Mouse (Mus musculus) MEL (cell line): Measurements from ENCODE around the gene Trpm4. TPM values are rescaled to one million over a fixed set of nuclear protein-coding genes. Genes with fewer than 3 reads are reported as not detected.

Experiments
- DNase-seq: peaks from one replicate; pipeline ENCODE4 v3.0.0; 2011; ENCODE audit warnings: low read depth, low spot score
- H3K27ac ChIP-seq: 2 replicates; pipeline ENCODE4 v1.5.1; 2012; ENCODE audit warnings: low read depth, mild to moderate bottlenecking, control low read depth, low read length, moderate library complexity; ENCODE audit not compliant: control insufficient read depth
- H3K27me3 ChIP-seq, 2 experiments: fragments of 150-350 bp in 1 of 2; sonication (generic) in 1 of 2; 2 replicates each; pipeline ENCODE4 v1.6.1; 2012; ENCODE audit warnings: low read length in 2 of 2, mild to moderate bottlenecking in 2 of 2, improper control_type of control experiment in 1 of 2, moderate library complexity in 1 of 2; ENCODE audit not compliant: insufficient read depth in 2 of 2, control insufficient read depth in 1 of 2
- H3K36me3 ChIP-seq, 2 experiments: 2 replicates each; pipeline ENCODE4 v1.6.1; 2012 to 2014; ENCODE audit warnings: low read length in 2 of 2, improper control_type of control experiment in 1 of 2, inconsistent platforms in 1 of 2, mild to moderate bottlenecking in 1 of 2; ENCODE audit not compliant: insufficient read depth in 2 of 2, control insufficient read depth in 1 of 2
- H3K4me1 ChIP-seq, 2 experiments: fragments of 150-350 bp in 1 of 2; sonication (generic) in 1 of 2; 2 replicates each; pipeline ENCODE4 v1.6.1; 2012; ENCODE audit warnings: low read length in 2 of 2, improper control_type of control experiment in 1 of 2, mild to moderate bottlenecking in 1 of 2; ENCODE audit not compliant: insufficient read depth in 2 of 2, control insufficient read depth in 1 of 2
- H3K4me3 ChIP-seq, 2 experiments: fragments of 150-350 bp in 1 of 2; sonication (generic) in 1 of 2; 2 replicates each; pipeline ENCODE4 v1.5.1; 2012; ENCODE audit warnings: low read depth in 2 of 2, low read length in 2 of 2, mild to moderate bottlenecking in 2 of 2, moderate library complexity in 2 of 2, control low read depth in 1 of 2, improper control_type of control experiment in 1 of 2; ENCODE audit not compliant: control insufficient read depth in 1 of 2, insufficient read depth in 1 of 2
- H3K79me2 ChIP-seq: 2 replicates; pipeline ENCODE4 v1.6.1; 2012; ENCODE audit warnings: mild to moderate bottlenecking, low read length, moderate library complexity; ENCODE audit not compliant: control insufficient read depth, poor library complexity, insufficient read depth
- H3K9ac ChIP-seq: 2 replicates; pipeline ENCODE4 v1.6.1; 2012; ENCODE audit warnings: low read depth, mild to moderate bottlenecking, control low read depth, low read length, moderate library complexity; ENCODE audit not compliant: control insufficient read depth, poor library complexity, severe bottlenecking
- H3K9me3 ChIP-seq: fragments of 150-350 bp; sonication (generic); replicated peaks from 2 replicates; pipeline ENCODE4 v1.6.1; 2012; ENCODE audit warnings: mild to moderate bottlenecking, low read length, improper control_type of control experiment, moderate library complexity; ENCODE audit not compliant: insufficient read depth
- BHLHE40 ChIP-seq: IDR thresholded peaks from 2 replicates; pipeline ENCODE4 v1.6.1; 2012; ENCODE audit warnings: low read depth, mild to moderate bottlenecking, inconsistent platforms, low read length, improper control_type of control experiment, borderline replicate concordance
- CHD1 ChIP-seq: IDR thresholded peaks from 2 replicates; pipeline ENCODE4 v1.6.1; 2012; ENCODE audit warnings: low read depth, mild to moderate bottlenecking, inconsistent platforms, low read length, improper control_type of control experiment
- CHD2 ChIP-seq: IDR thresholded peaks from 2 replicates; pipeline ENCODE4 v1.6.1; 2011; ENCODE audit warnings: low read length, improper control_type of control experiment
- CTCF ChIP-seq, 3 experiments: IDR thresholded peaks in 2 of 3; conservative IDR thresholded peaks in 1 of 3; 2 replicates each; pipeline ENCODE4 v1.5.1; 2011 to 2012; ENCODE audit warnings: low read length in 3 of 3, low read depth in 2 of 3, mild to moderate bottlenecking in 2 of 3, improper control_type of control experiment in 1 of 3, inconsistent platforms in 1 of 3, mixed read lengths in 1 of 3, moderate library complexity in 1 of 3; ENCODE audit not compliant: control insufficient read depth in 1 of 3, insufficient read depth in 1 of 3, poor library complexity in 1 of 3, severe bottlenecking in 1 of 3
- ELF1 ChIP-seq: IDR thresholded peaks from 2 replicates; pipeline ENCODE4 v1.6.1; 2014; ENCODE audit warnings: low read depth, mild to moderate bottlenecking, inconsistent platforms, low read length, improper control_type of control experiment, moderate library complexity
- EP300 ChIP-seq, 2 experiments: IDR thresholded peaks; 2 replicates each; pipeline ENCODE4 v1.6.1; 2011; ENCODE audit warnings: improper control_type of control experiment in 2 of 2, low read length in 2 of 2, low read depth in 1 of 2, mild to moderate bottlenecking in 1 of 2
- ETS1 ChIP-seq: IDR thresholded peaks from 2 replicates; pipeline ENCODE4 v1.6.1; 2012; ENCODE audit warnings: low read depth, mild to moderate bottlenecking, inconsistent platforms, low read length, improper control_type of control experiment, moderate library complexity
- GABPA ChIP-seq: IDR thresholded peaks from 2 replicates; pipeline ENCODE4 v1.6.1; 2012; ENCODE audit warnings: low read depth, mild to moderate bottlenecking, inconsistent platforms, low read length, improper control_type of control experiment, moderate library complexity
- GATA1 ChIP-seq: IDR thresholded peaks from 2 replicates; pipeline ENCODE4 v1.6.1; 2011; ENCODE audit warnings: low read depth, low read length, improper control_type of control experiment
- HCFC1 ChIP-seq: IDR thresholded peaks from 2 replicates; pipeline ENCODE4 v1.6.1; 2012; ENCODE audit warnings: low read depth, mild to moderate bottlenecking, inconsistent platforms, low read length, improper control_type of control experiment, moderate library complexity
- MAFK ChIP-seq: IDR thresholded peaks from 2 replicates; pipeline ENCODE4 v1.6.1; 2011; ENCODE audit warnings: low read depth, mild to moderate bottlenecking, low read length, improper control_type of control experiment, borderline replicate concordance
- MAX ChIP-seq: IDR thresholded peaks from 2 replicates; pipeline ENCODE4 v1.6.1; 2011; ENCODE audit warnings: low read length, improper control_type of control experiment
- MAZ ChIP-seq: IDR thresholded peaks from 2 replicates; pipeline ENCODE4 v1.6.1; 2012; ENCODE audit warnings: low read depth, mild to moderate bottlenecking, inconsistent platforms, low read length, improper control_type of control experiment
- MXI1 ChIP-seq: IDR thresholded peaks from 2 replicates; pipeline ENCODE4 v1.6.1; 2011; ENCODE audit warnings: mild to moderate bottlenecking, low read depth, low read length, improper control_type of control experiment
- MYC ChIP-seq: IDR thresholded peaks from 2 replicates; pipeline ENCODE4 v1.6.1; 2011; ENCODE audit warnings: low read depth, mild to moderate bottlenecking, low read length, improper control_type of control experiment, moderate library complexity
- NELFE ChIP-seq: IDR thresholded peaks from 2 replicates; pipeline ENCODE4 v1.6.1; 2011; ENCODE audit warnings: low read depth, low read length, improper control_type of control experiment
- NRF1 ChIP-seq: IDR thresholded peaks from 2 replicates; pipeline ENCODE4 v1.6.1; 2014; ENCODE audit warnings: low read depth, mild to moderate bottlenecking, inconsistent platforms, low read length, improper control_type of control experiment, moderate library complexity; ENCODE audit not compliant: poor library complexity, insufficient read depth, severe bottlenecking
- POLR2A ChIP-seq, 2 experiments: IDR thresholded peaks; 2 replicates each; pipeline ENCODE4 v1.6.1; 2011 to 2012; ENCODE audit warnings: low read length in 2 of 2, mild to moderate bottlenecking in 2 of 2, control low read depth in 1 of 2, improper control_type of control experiment in 1 of 2, low read depth in 1 of 2, moderate library complexity in 1 of 2; ENCODE audit not compliant: control insufficient read depth in 1 of 2, insufficient read depth in 1 of 2, poor library complexity in 1 of 2
- POLR2AphosphoS2 ChIP-seq: IDR thresholded peaks from 2 replicates; pipeline ENCODE4 v1.6.1; 2011; ENCODE audit warnings: low read length, improper control_type of control experiment
- POLR2AphosphoS5 ChIP-seq: IDR thresholded peaks from 2 replicates; pipeline ENCODE4 v1.6.1; 2012; ENCODE audit warnings: low read depth, borderline replicate concordance, mild to moderate bottlenecking, inconsistent platforms, low read length, moderate library complexity, mixed read lengths
- RAD21 ChIP-seq: IDR thresholded peaks from 2 replicates; pipeline ENCODE4 v1.6.1; 2011; ENCODE audit warnings: mild to moderate bottlenecking, low read depth, low read length, improper control_type of control experiment
- RCOR1 ChIP-seq: IDR thresholded peaks from 2 replicates; pipeline ENCODE4 v1.6.1; 2012; ENCODE audit warnings: low read depth, mild to moderate bottlenecking, inconsistent platforms, low read length, improper control_type of control experiment
- SIN3A ChIP-seq: IDR thresholded peaks from 2 replicates; pipeline ENCODE4 v1.6.1; 2012; ENCODE audit warnings: low read length, improper control_type of control experiment, inconsistent platforms
- SMC3 ChIP-seq: IDR thresholded peaks from 2 replicates; pipeline ENCODE4 v1.6.1; 2011; ENCODE audit warnings: low read depth, low read length, improper control_type of control experiment
- TAL1 ChIP-seq: IDR thresholded peaks from 2 replicates; pipeline ENCODE4 v1.6.1; 2012; ENCODE audit warnings: mild to moderate bottlenecking, inconsistent platforms, low read length, moderate library complexity, mixed read lengths
- TCF12 ChIP-seq: IDR thresholded peaks from 2 replicates; pipeline ENCODE4 v1.6.1; 2014; ENCODE audit warnings: low read depth, mild to moderate bottlenecking, inconsistent platforms, low read length, improper control_type of control experiment, moderate library complexity
- UBTF ChIP-seq: IDR thresholded peaks from 2 replicates; pipeline ENCODE4 v1.6.1; 2012; ENCODE audit warnings: low read depth, mild to moderate bottlenecking, inconsistent platforms, low read length, improper control_type of control experiment, moderate library complexity, borderline replicate concordance; ENCODE audit not compliant: insufficient read depth
- USF1 ChIP-seq: IDR thresholded peaks from 2 replicates; pipeline ENCODE4 v1.6.1; 2014; ENCODE audit warnings: low read depth, mild to moderate bottlenecking, inconsistent platforms, low read length, improper control_type of control experiment, moderate library complexity
- ZC3H11A ChIP-seq: IDR thresholded peaks from 2 replicates; pipeline ENCODE4 v1.6.1; 2012; ENCODE audit warnings: low read depth, mild to moderate bottlenecking, inconsistent platforms, low read length, improper control_type of control experiment
- ZKSCAN1 ChIP-seq: IDR thresholded peaks from 2 replicates; pipeline ENCODE4 v1.6.1; 2012; ENCODE audit warnings: low read depth, mild to moderate bottlenecking, inconsistent platforms, low read length, improper control_type of control experiment, moderate library complexity
- ZMIZ1 ChIP-seq: IDR thresholded peaks from 2 replicates; pipeline ENCODE4 v1.6.1; 2012; ENCODE audit warnings: low read depth, mild to moderate bottlenecking, inconsistent platforms, low read length, improper control_type of control experiment, moderate library complexity
- ZNF384 ChIP-seq: IDR thresholded peaks from 2 replicates; pipeline ENCODE4 v1.6.1; 2012; ENCODE audit warnings: low read depth, mild to moderate bottlenecking, inconsistent platforms, low read length, improper control_type of control experiment
- polyA plus RNA-seq, 2 experiments: library from polyadenylated mRNA; stranded (reverse) in 1 of 2; unstranded in 1 of 2; fragments of >175 nt in 1 of 2; fragments of >200 nt in 1 of 2; gene quantifications; 2 replicates each; pipeline versions ENCODE4 v1.2.1 to v1.2.4; 2012; ENCODE audit warnings: low replicate concordance in 2 of 2, low read depth in 1 of 2; ENCODE audit not compliant: insufficient read length in 2 of 2, insufficient read depth in 1 of 2, missing spikeins in 1 of 2
- total RNA-seq: library from RNA; depleted of rRNA; stranded (reverse); fragments of 300-350 nt; gene quantifications from 2 replicates; pipeline ENCODE4 v1.2.3, GENCODE M21; 2012

Gene Trpm4
- total and polyA plus RNA-seq, 3 experiments: 4.8 to 6.9 TPM; not detected in 1

- no peaks in the 10 kb centered on the region for H3K79me2 ChIP-seq
- no peaks in the 10 kb centered on the region for H3K9me3 ChIP-seq
- H3K9ac ChIP-seq: peak overlapping the region; percentile 46
- H3K4me1 ChIP-seq: peaks cover 0 to 7% of the 10 kb centered on the region in 2 experiments; a peak in 2 of 4 replicates
- no peaks in the 10 kb centered on the region for H3K27me3 ChIP-seq
- peak overlapping the region in 1 of 2 experiments; percentile 19; a peak in 1 of 4 replicates for H3K4me3 ChIP-seq
- H3K36me3 ChIP-seq: peaks cover 0 to 3% of the 10 kb centered on the region in 2 experiments; a peak in 1 of 4 replicates
- peak; percentile 86 for DNase-seq
- H3K27ac ChIP-seq: no peak overlapping the region
- TF ChIP-seq ZKSCAN1 (no peak), GABPA (no peak), UBTF (no peak), ETS1 (peak; percentile 33; the same call in 1 of the 2 replicates), ZMIZ1 (no peak), SMC3 (peak; percentile 66), ELF1 (0 out of 2 replicates have a peak, but pooled peaks have one; percentile 31), NELFE (0 out of 2 replicates have a peak, but pooled peaks have one; percentile 40), CHD2 (no peak), NRF1 (0 out of 2 replicates have a peak, but pooled peaks have one; percentile 43), CHD1 (no peak), TAL1 (no peak), MAFK (no peak), GATA1 (0 out of 2 replicates have a peak, but pooled peaks have one; percentile 33), USF1 (peak; percentile 67), MAZ (peak; percentile 52; the same call in 1 of the 2 replicates), RCOR1 (no peak), MXI1 (peak; percentile 46; the same call in 1 of the 2 replicates), BHLHE40 (peak; percentile 91; the same call in 1 of the 2 replicates), POLR2AphosphoS2 (no peak), ZNF384 (no peak), CTCF (IDR thresholded peaks at IDR 0.05 in 2 of 3, conservative IDR thresholded peaks at IDR 0.05 in 1 of 3; ENCODE audit: control insufficient read depth in 1 of 3, insufficient read depth in 1 of 3, low read depth in 2 of 3, low read length in 3 of 3, poor library complexity in 1 of 3, severe bottlenecking in 1 of 3) (peak; percentile 94 to 98 (median 96)), SIN3A (peak; percentile 57), RAD21 (peak; percentile 84), MAX (peak; percentile 84), TCF12 (no peak), EP300 (IDR thresholded peaks at IDR 0.05; ENCODE audit: low read depth in 1 of 2, low read length in 2 of 2) (no peak), HCFC1 (peak; percentile 65), POLR2A (IDR thresholded peaks at IDR 0.05; ENCODE audit: control insufficient read depth in 1 of 2, insufficient read depth in 1 of 2, low read depth in 1 of 2, low read length in 2 of 2, poor library complexity in 1 of 2) (0 out of 4 replicates have a peak, but pooled peaks of 1 of the 2 experiments have one; percentile 25), ZC3H11A (peak; percentile 44; the same call in 1 of the 2 replicates), MYC (0 out of 2 replicates have a peak, but pooled peaks have one; percentile 76), POLR2AphosphoS5 (no peak)
Measured at GRCm38 (mm10) chr7:45305275-45305674, 28.3 kb downstream of the Trpm4 start.
